Mouse (Mus musculus) testis, adult 2 months (tissue): Measurements from ENCODE around the gene Vwa8.

ENCODE experiments used
- CTCF ChIP-seq: fragments of 200-500 bp; IDR thresholded peaks from 2 replicates; pipeline ENCODE4 v1.5.1; 2012; ENCODE audit warnings: low read depth, mild to moderate bottlenecking, inconsistent platforms, low read length, moderate library complexity; ENCODE audit not compliant: control insufficient read depth, insufficient read depth, insufficient replicate concordance
- POLR2A ChIP-seq: fragments of 200-500 bp; IDR thresholded peaks from 2 replicates; pipeline ENCODE4 v1.6.1; 2012; ENCODE audit warnings: low read depth, mild to moderate bottlenecking, inconsistent platforms, low read length, moderate library complexity; ENCODE audit not compliant: control insufficient read depth

GRCm38 (mm10) chr14:79074786-79075185, 225.9 kb downstream of the Vwa8 start:
- TF ChIP-seq POLR2A (no peak), CTCF (no peak)
